Mouse (Mus musculus) MEL (cell line): ENCODE measurements around the gene Hspb11. TPM values are rescaled to one million over a fixed set of nuclear protein-coding genes. Genes with fewer than 3 reads are reported as not detected.

ENCODE experiments used
- DNase-seq: peaks from one replicate; pipeline ENCODE4 v3.0.0; 2011; ENCODE audit warnings: low read depth, low spot score
- H3K27ac ChIP-seq: 2 replicates; pipeline ENCODE4 v1.5.1; 2012; ENCODE audit warnings: low read depth, mild to moderate bottlenecking, control low read depth, low read length, moderate library complexity; ENCODE audit not compliant: control insufficient read depth
- H3K27me3 ChIP-seq, 2 experiments: fragments of 150-350 bp in 1 of 2; sonication (generic) in 1 of 2; 2 replicates each; pipeline ENCODE4 v1.6.1; 2012; ENCODE audit warnings: low read length in 2 of 2, mild to moderate bottlenecking in 2 of 2, improper control_type of control experiment in 1 of 2, moderate library complexity in 1 of 2; ENCODE audit not compliant: insufficient read depth in 2 of 2, control insufficient read depth in 1 of 2
- H3K36me3 ChIP-seq, 2 experiments: 2 replicates each; pipeline ENCODE4 v1.6.1; 2012 to 2014; ENCODE audit warnings: low read length in 2 of 2, improper control_type of control experiment in 1 of 2, inconsistent platforms in 1 of 2, mild to moderate bottlenecking in 1 of 2; ENCODE audit not compliant: insufficient read depth in 2 of 2, control insufficient read depth in 1 of 2
- H3K4me1 ChIP-seq, 2 experiments: fragments of 150-350 bp in 1 of 2; sonication (generic) in 1 of 2; 2 replicates each; pipeline ENCODE4 v1.6.1; 2012; ENCODE audit warnings: low read length in 2 of 2, improper control_type of control experiment in 1 of 2, mild to moderate bottlenecking in 1 of 2; ENCODE audit not compliant: insufficient read depth in 2 of 2, control insufficient read depth in 1 of 2
- H3K4me3 ChIP-seq, 2 experiments: fragments of 150-350 bp in 1 of 2; sonication (generic) in 1 of 2; 2 replicates each; pipeline ENCODE4 v1.5.1; 2012; ENCODE audit warnings: low read depth in 2 of 2, low read length in 2 of 2, mild to moderate bottlenecking in 2 of 2, moderate library complexity in 2 of 2, control low read depth in 1 of 2, improper control_type of control experiment in 1 of 2; ENCODE audit not compliant: control insufficient read depth in 1 of 2, insufficient read depth in 1 of 2
- H3K79me2 ChIP-seq: 2 replicates; pipeline ENCODE4 v1.6.1; 2012; ENCODE audit warnings: mild to moderate bottlenecking, low read length, moderate library complexity; ENCODE audit not compliant: control insufficient read depth, poor library complexity, insufficient read depth
- H3K9ac ChIP-seq: 2 replicates; pipeline ENCODE4 v1.6.1; 2012; ENCODE audit warnings: low read depth, mild to moderate bottlenecking, control low read depth, low read length, moderate library complexity; ENCODE audit not compliant: control insufficient read depth, poor library complexity, severe bottlenecking
- H3K9me3 ChIP-seq: fragments of 150-350 bp; sonication (generic); replicated peaks from 2 replicates; pipeline ENCODE4 v1.6.1; 2012; ENCODE audit warnings: mild to moderate bottlenecking, low read length, improper control_type of control experiment, moderate library complexity; ENCODE audit not compliant: insufficient read depth
- CHD1 ChIP-seq: IDR thresholded peaks from 2 replicates; pipeline ENCODE4 v1.6.1; 2012; ENCODE audit warnings: low read depth, mild to moderate bottlenecking, inconsistent platforms, low read length, improper control_type of control experiment
- CHD2 ChIP-seq: IDR thresholded peaks from 2 replicates; pipeline ENCODE4 v1.6.1; 2011; ENCODE audit warnings: low read length, improper control_type of control experiment
- ELF1 ChIP-seq: IDR thresholded peaks from 2 replicates; pipeline ENCODE4 v1.6.1; 2014; ENCODE audit warnings: low read depth, mild to moderate bottlenecking, inconsistent platforms, low read length, improper control_type of control experiment, moderate library complexity
- EP300 ChIP-seq, 2 experiments: IDR thresholded peaks; 2 replicates each; pipeline ENCODE4 v1.6.1; 2011; ENCODE audit warnings: improper control_type of control experiment in 2 of 2, low read length in 2 of 2, low read depth in 1 of 2, mild to moderate bottlenecking in 1 of 2
- GABPA ChIP-seq: IDR thresholded peaks from 2 replicates; pipeline ENCODE4 v1.6.1; 2012; ENCODE audit warnings: low read depth, mild to moderate bottlenecking, inconsistent platforms, low read length, improper control_type of control experiment, moderate library complexity
- MAX ChIP-seq: IDR thresholded peaks from 2 replicates; pipeline ENCODE4 v1.6.1; 2011; ENCODE audit warnings: low read length, improper control_type of control experiment
- MAZ ChIP-seq: IDR thresholded peaks from 2 replicates; pipeline ENCODE4 v1.6.1; 2012; ENCODE audit warnings: low read depth, mild to moderate bottlenecking, inconsistent platforms, low read length, improper control_type of control experiment
- MXI1 ChIP-seq: IDR thresholded peaks from 2 replicates; pipeline ENCODE4 v1.6.1; 2011; ENCODE audit warnings: mild to moderate bottlenecking, low read depth, low read length, improper control_type of control experiment
- MYB ChIP-seq: IDR thresholded peaks from 2 replicates; pipeline ENCODE4 v1.6.1; 2011; ENCODE audit warnings: mild to moderate bottlenecking, low read depth, low read length, improper control_type of control experiment
- MYC ChIP-seq: IDR thresholded peaks from 2 replicates; pipeline ENCODE4 v1.6.1; 2011; ENCODE audit warnings: low read depth, mild to moderate bottlenecking, low read length, improper control_type of control experiment, moderate library complexity
- NRF1 ChIP-seq: IDR thresholded peaks from 2 replicates; pipeline ENCODE4 v1.6.1; 2014; ENCODE audit warnings: low read depth, mild to moderate bottlenecking, inconsistent platforms, low read length, improper control_type of control experiment, moderate library complexity; ENCODE audit not compliant: poor library complexity, insufficient read depth, severe bottlenecking
- RCOR1 ChIP-seq: IDR thresholded peaks from 2 replicates; pipeline ENCODE4 v1.6.1; 2012; ENCODE audit warnings: low read depth, mild to moderate bottlenecking, inconsistent platforms, low read length, improper control_type of control experiment
- SIN3A ChIP-seq: IDR thresholded peaks from 2 replicates; pipeline ENCODE4 v1.6.1; 2012; ENCODE audit warnings: low read length, improper control_type of control experiment, inconsistent platforms
- TAL1 ChIP-seq: IDR thresholded peaks from 2 replicates; pipeline ENCODE4 v1.6.1; 2012; ENCODE audit warnings: mild to moderate bottlenecking, inconsistent platforms, low read length, moderate library complexity, mixed read lengths
- TCF12 ChIP-seq: IDR thresholded peaks from 2 replicates; pipeline ENCODE4 v1.6.1; 2014; ENCODE audit warnings: low read depth, mild to moderate bottlenecking, inconsistent platforms, low read length, improper control_type of control experiment, moderate library complexity
- UBTF ChIP-seq: IDR thresholded peaks from 2 replicates; pipeline ENCODE4 v1.6.1; 2012; ENCODE audit warnings: low read depth, mild to moderate bottlenecking, inconsistent platforms, low read length, improper control_type of control experiment, moderate library complexity, borderline replicate concordance; ENCODE audit not compliant: insufficient read depth
- ZC3H11A ChIP-seq: IDR thresholded peaks from 2 replicates; pipeline ENCODE4 v1.6.1; 2012; ENCODE audit warnings: low read depth, mild to moderate bottlenecking, inconsistent platforms, low read length, improper control_type of control experiment
- ZKSCAN1 ChIP-seq: IDR thresholded peaks from 2 replicates; pipeline ENCODE4 v1.6.1; 2012; ENCODE audit warnings: low read depth, mild to moderate bottlenecking, inconsistent platforms, low read length, improper control_type of control experiment, moderate library complexity
- ZMIZ1 ChIP-seq: IDR thresholded peaks from 2 replicates; pipeline ENCODE4 v1.6.1; 2012; ENCODE audit warnings: low read depth, mild to moderate bottlenecking, inconsistent platforms, low read length, improper control_type of control experiment, moderate library complexity
- polyA plus RNA-seq, 2 experiments: library from polyadenylated mRNA; stranded (reverse) in 1 of 2; unstranded in 1 of 2; fragments of >175 nt in 1 of 2; fragments of >200 nt in 1 of 2; gene quantifications; 2 replicates each; pipeline versions ENCODE4 v1.2.1 to v1.2.4; 2012; ENCODE audit warnings: low replicate concordance in 2 of 2, low read depth in 1 of 2; ENCODE audit not compliant: insufficient read length in 2 of 2, insufficient read depth in 1 of 2, missing spikeins in 1 of 2
- total RNA-seq: library from RNA; depleted of rRNA; stranded (reverse); fragments of 300-350 nt; gene quantifications from 2 replicates; pipeline ENCODE4 v1.2.3, GENCODE M21; 2012

The Hspb11 gene
- total and polyA plus RNA-seq, 3 experiments, result 11.2 to 16.8 TPM; not detected in 1

DNA sequence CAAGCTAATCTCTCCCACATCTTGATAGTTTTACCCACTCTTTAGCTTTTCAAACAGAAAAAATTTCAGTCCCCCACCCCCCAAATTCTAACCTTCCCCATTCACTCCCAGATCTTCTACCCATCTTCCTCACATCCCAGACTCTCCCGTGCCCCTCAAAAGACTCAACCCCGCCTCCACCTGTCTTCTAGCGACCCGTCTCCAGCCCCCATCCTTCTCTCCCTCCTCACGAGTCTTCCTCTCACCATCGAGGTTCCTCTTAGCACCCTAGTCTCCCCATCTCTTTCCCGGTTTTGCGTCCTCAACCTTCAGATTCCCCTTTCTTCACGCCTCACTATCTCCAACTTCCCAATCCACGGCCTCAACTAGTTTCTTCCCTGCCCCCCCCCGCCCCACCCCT lies 871 bp upstream of the Hspb11 start:
- no peak overlapping the region for H3K27ac ChIP-seq
- H3K4me3 ChIP-seq, result peak overlapping the region; percentile 77 to 99
- H3K27me3 ChIP-seq, result no peaks in the 10 kb centered on the region
- H3K9ac ChIP-seq, result peak overlapping the region; percentile 94
- H3K36me3 ChIP-seq, result peaks cover 0 to 15% of the 10 kb centered on the region in 2 experiments; a peak in 2 of 4 replicates
- H3K4me1 ChIP-seq, result peaks cover 12 to 15% of the 10 kb centered on the region in 2 experiments; a peak in 3 of 4 replicates
- DNase-seq, result peak; percentile 33
- H3K79me2 ChIP-seq, result peaks cover 8% of the 10 kb centered on the region
- no peak for TF ChIP-seq TAL1
- TF ChIP-seq MAX, result no peak
- no peaks in the 10 kb centered on the region for H3K9me3 ChIP-seq

DNA sequence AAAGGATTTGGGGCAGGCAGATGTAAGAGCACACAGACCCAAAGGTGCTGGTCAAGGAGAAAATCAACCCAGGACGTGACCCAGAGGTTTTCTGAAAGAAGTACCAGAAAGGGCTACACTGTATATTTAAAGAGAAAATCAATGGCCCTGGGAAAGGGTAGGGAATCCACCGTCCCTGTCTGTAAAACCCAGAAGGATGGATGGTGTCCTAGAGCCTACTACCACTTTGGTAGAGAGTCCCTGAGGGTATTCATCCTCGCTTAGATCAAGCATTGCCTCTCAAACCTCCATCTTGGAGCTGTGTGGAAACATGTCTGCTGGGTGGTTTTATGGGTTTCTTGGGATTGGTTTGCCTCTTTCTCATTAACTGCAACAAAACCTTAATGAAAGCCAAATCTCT lies 1.0 kb downstream of the Hspb11 start:
- peak; percentile 23 for DNase-seq
- H3K27me3 ChIP-seq, result no peaks in the 10 kb centered on the region
- peaks cover 0 to 15% of the 10 kb centered on the region in 2 experiments; a peak in 2 of 4 replicates for H3K36me3 ChIP-seq
- TF ChIP-seq SIN3A (no peak; the same call in 1 of the 2 replicates), UBTF (no peak), MYB (no peak), ZMIZ1 (no peak), CHD1 (no peak), ELF1 (no peak), TCF12 (no peak), GABPA (no peak), ZC3H11A (no peak), MYC (no peak), MAZ (no peak), EP300 (IDR thresholded peaks at IDR 0.05; ENCODE audit: low read depth in 1 of 2, low read length in 2 of 2) (no peak), RCOR1 (no peak), ZKSCAN1 (no peak), MAX (no peak), CHD2 (no peak), MXI1 (no peak), NRF1 (no peak)
- no peaks in the 10 kb centered on the region for H3K9me3 ChIP-seq
- H3K9ac ChIP-seq, result peak overlapping the region; percentile 90
- 0 out of 2 replicates have a peak overlapping the region, but pooled peaks have one; percentile 5 for H3K27ac ChIP-seq
- H3K4me3 ChIP-seq, result peak overlapping the region; percentile 98 to 99
- H3K79me2 ChIP-seq, result peaks cover 8% of the 10 kb centered on the region
- H3K4me1 ChIP-seq, result peaks cover 12 to 15% of the 10 kb centered on the region in 2 experiments; a peak in 3 of 4 replicates
